Mouse (Mus musculus) heart, adult 2 months (tissue): ENCODE results near the gene Hsh2d. TPM values are rescaled to one million over a fixed set of nuclear protein-coding genes. Genes with fewer than 3 reads are reported as not detected.

Experiments used
- DNase-seq, 2 experiments: peaks; one replicate each; pipeline ENCODE4 v3.0.0; 2021
- H3K27ac ChIP-seq: fragments of 200-600 bp; 2 replicates; pipeline ENCODE4 v1.8.1; 2022
- H3K27me3 ChIP-seq: fragments of 200-500 bp; 2 replicates; pipeline ENCODE4 v1.6.1; 2012; ENCODE audit warnings: mild to moderate bottlenecking, low read length, inconsistent platforms, mixed read lengths; ENCODE audit not compliant: control insufficient read depth, insufficient read depth
- H3K36me3 ChIP-seq: fragments of 200-500 bp; 2 replicates; pipeline ENCODE4 v1.6.1; 2012; ENCODE audit warnings: low read length, inconsistent platforms; ENCODE audit not compliant: control insufficient read depth, insufficient read depth
- H3K4me1 ChIP-seq: fragments of 200-500 bp; 2 replicates; pipeline ENCODE4 v1.6.1; 2011; ENCODE audit warnings: low read length; ENCODE audit not compliant: control insufficient read depth, insufficient read depth
- H3K4me3 ChIP-seq: fragments of 200-600 bp; 2 replicates; pipeline ENCODE4 v1.8.1; 2022
- H3K79me2 ChIP-seq: fragments of 200-500 bp; replicated peaks from 2 replicates; pipeline ENCODE4 v1.6.1; 2012; ENCODE audit warnings: mild to moderate bottlenecking, inconsistent platforms, low read length, moderate library complexity, mixed read lengths; ENCODE audit not compliant: control insufficient read depth, insufficient read depth
- H3K9ac ChIP-seq: fragments of 200-500 bp; 2 replicates; pipeline ENCODE4 v1.6.1; 2012; ENCODE audit warnings: low read depth, mild to moderate bottlenecking, control low read depth, inconsistent platforms, low read length, mixed read lengths
- CTCF ChIP-seq: fragments of 200-600 bp; IDR thresholded peaks from 2 replicates; pipeline ENCODE4 v1.8.1; 2022; ENCODE audit warnings: antibody characterized with exemption, mild to moderate bottlenecking, moderate library complexity
- EP300 ChIP-seq: fragments of 200-500 bp; IDR thresholded peaks from 2 replicates; pipeline ENCODE4 v1.6.1; 2011; ENCODE audit warnings: low read depth, low read length, control low read depth; ENCODE audit not compliant: insufficient read depth
- POLR2A ChIP-seq: fragments of 200-500 bp; IDR thresholded peaks from 2 replicates; pipeline ENCODE4 v1.6.1; 2011; ENCODE audit warnings: mild to moderate bottlenecking, low read depth, low read length, control low read depth; ENCODE audit not compliant: insufficient read depth
- WGBS: fragments of 180-500 bp; shearing (Covaris S2); methylation state at CpG from one replicate; pipeline ENCODE4 v1.1.7; 2018; 5-methylcytosine and 5-hydroxymethylcytosine counted together
- intact Hi-C: fragments of 180-260 bp; cut with DNase I; formaldehyde crosslinking; loops from one replicate; pipeline ENCODE4 v1.15.1; 2025
- polyA plus RNA-seq: library from polyadenylated mRNA; depleted of rRNA; stranded (reverse); fragments of >200 nt; gene quantifications from 2 replicates; pipeline ENCODE4 v1.2.3, GENCODE M21; 2012
- total RNA-seq, 2 experiments: library from RNA; stranded (reverse); gene quantifications; 2 replicates each; pipeline ENCODE4 v1.2.3; 2021

Hsh2d gene
- total and polyA plus RNA-seq, 3 experiments = 0.55 TPM; not detected in 2

GRCm38 (mm10) chr8:72215871-72216270, 26.4 kb downstream of the Hsh2d start:
- intact Hi-C loops = no loop called here
- WGBS = 23% methylated on average over 1 of the region's 1 CpGs

DNA sequence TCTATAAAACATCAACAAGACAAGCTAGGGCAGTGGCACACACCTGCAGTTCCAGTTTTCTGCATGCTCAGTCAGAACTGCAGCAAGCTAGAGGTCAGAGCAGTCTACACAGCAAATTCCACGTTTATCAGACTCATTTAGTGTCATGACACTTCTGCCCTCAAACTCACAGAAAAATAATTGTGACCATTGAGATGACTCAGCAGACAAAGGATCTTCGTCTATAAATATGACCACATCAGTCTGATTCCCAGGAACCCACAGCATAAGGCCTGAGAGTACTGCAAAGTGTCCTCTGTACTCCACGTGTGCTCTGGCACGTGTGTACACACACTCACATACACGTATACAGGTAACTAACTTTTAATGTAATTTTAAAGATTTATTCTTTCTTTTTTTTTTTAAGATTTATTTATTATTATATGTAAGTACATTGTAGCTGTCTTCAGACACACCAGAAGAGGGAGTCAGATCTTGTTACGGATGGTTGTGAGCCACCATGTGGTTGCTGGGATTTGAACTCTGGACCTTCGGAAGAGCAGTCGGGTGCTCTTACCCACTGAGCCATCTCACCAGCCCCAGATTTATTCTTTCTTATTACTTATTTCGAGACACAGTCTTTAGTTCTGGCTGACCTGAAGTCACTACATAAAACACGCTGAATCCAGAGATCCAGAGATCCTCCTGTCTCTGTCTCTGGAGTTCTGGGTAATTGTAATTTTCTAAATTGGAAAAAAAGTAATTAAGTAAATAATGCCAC, 29.5 kb downstream of the Hsh2d start:
- intact Hi-C loops = loop anchor here (1.0 kb wide), 1 partner anchor 24 kb away; no protein-coding TSS in a partner anchor
- Histone ChIP-seq H3K36me3 (no peaks in the 10 kb centered on the region), H3K4me3 (peak overlapping the region; percentile 78), H3K27me3 (no peaks in the 10 kb centered on the region), H3K27ac (peak overlapping the region; percentile 90), H3K9ac (no peak overlapping the region), H3K4me1 (peaks cover 1% of the 10 kb centered on the region; the same call in 1 of the 2 replicates), H3K79me2 (peaks cover 2% of the 10 kb centered on the region; the same call in 1 of the 2 replicates)
- no peak for DNase-seq
- 73% methylated on average over 10 of the region's 10 CpGs for WGBS
- no peak for TF ChIP-seq EP300
- TF ChIP-seq POLR2A = no peak
- no peak for TF ChIP-seq CTCF

More at GRCm38 (mm10) chr8:72215871-72216270, 26.4 kb downstream of the Hsh2d start:
- TF ChIP-seq EP300 (no peak), CTCF (no peak), POLR2A (no peak)
- Histone ChIP-seq H3K27ac (no peak overlapping the region), H3K36me3 (no peaks in the 10 kb centered on the region), H3K9ac (no peak overlapping the region), H3K27me3 (no peaks in the 10 kb centered on the region), H3K79me2 (peaks cover 2% of the 10 kb centered on the region; the same call in 1 of the 2 replicates), H3K4me1 (peaks cover 1% of the 10 kb centered on the region; the same call in 1 of the 2 replicates), H3K4me3 (no peak overlapping the region)
- DNase-seq = no peak

DNA sequence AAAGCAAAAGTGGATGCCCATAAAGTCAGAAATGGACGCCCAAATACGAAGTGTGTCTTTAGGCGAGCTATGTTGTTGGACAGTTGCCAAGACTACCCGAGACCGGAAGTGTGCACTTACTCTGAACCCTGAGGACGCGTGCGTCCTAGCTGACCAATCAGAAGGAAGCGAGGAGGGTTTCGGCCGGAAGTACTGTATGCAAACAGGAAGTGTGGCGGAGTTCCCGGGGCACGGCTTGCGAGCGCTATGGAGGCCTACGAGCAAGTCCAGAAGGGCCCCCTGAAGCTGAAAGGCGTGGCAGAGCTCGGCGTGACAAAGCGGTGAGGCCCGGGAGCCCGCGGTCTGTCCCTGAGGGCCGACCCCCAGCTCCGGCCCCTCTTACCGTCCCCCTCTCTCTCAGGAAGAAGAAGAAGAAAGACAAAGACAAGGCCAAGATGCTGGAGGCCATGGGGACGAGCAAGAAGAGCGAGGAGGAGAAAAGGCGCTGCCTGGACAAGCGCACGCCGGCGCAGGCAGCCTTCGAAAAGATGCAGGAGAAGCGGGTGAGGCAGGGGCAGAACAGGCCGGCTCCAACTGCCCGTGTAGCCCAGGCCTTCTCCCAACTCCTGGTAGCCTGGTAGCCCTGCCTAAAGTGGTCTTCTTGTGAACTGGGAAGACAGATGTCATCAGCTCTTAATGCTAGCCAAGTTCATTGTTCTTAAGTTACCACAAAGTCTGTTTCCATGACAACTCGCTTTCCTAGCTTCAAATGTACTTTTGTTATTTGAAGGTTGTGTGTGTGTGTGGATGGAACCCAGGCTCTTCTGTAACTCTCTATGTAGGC, 30.3 kb downstream of the Hsh2d start, which contains the start of gene Fam32a:
Gene Fam32a (plus strand): TSS at position 190 of the 823 bp plus-strand sequence.
- Histone ChIP-seq H3K36me3 (no peaks in the 10 kb centered on the region), H3K4me3 (peak within 1 kb of the TSS; percentile 78), H3K79me2 (peaks cover 2% of the 10 kb centered on the region; the same call in 1 of the 2 replicates), H3K4me1 (peaks cover 1% of the 10 kb centered on the region; the same call in 1 of the 2 replicates), H3K27me3 (no peaks in the 10 kb centered on the region), H3K27ac (peak within 1 kb of the TSS; percentile 90), H3K9ac (peak within 1 kb of the TSS; percentile 82)
- peak; percentile 84 to 91 for DNase-seq
- TF ChIP-seq POLR2A (peak; percentile 78), EP300 (peak; percentile 86), CTCF (no peak)
- WGBS = 6% methylated on average over 39 of the region's 39 CpGs
- intact Hi-C loops = loop anchor here (1.0 kb wide), 1 partner anchor 24 kb away; no protein-coding TSS in a partner anchor

DNA sequence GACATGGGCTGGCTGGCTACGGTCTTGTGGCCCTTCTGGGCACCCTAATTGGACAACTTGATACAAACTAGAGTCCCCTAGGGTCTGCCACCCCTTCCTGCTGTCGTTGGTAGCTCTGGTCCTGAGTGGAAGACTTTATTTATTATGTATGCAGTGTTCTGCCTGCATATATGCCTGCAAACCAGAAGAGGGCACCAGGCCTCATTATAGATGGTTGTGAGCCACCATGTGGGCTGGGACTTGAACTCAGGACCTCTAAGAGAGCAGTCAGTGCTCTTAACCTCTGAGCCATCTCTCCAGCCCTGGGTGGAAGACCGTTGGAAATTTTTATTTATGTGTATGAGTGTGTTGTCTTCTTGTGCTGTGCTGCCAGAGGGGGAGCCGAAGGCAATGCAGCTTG, 31.3 kb downstream of the Hsh2d start:
- Histone ChIP-seq H3K4me3 (no peak overlapping the region; the same call in 1 of the 2 replicates), H3K36me3 (no peaks in the 10 kb centered on the region), H3K27ac (no peak overlapping the region), H3K4me1 (peaks cover 1% of the 10 kb centered on the region; the same call in 1 of the 2 replicates), H3K27me3 (no peaks in the 10 kb centered on the region), H3K9ac (no peak overlapping the region), H3K79me2 (peaks cover 2% of the 10 kb centered on the region; the same call in 1 of the 2 replicates)
- intact Hi-C loops = no loop called here
- no peak for DNase-seq
- TF ChIP-seq EP300 (no peak), CTCF (peak; percentile 50), POLR2A (no peak)
- 77% methylated on average over 4 of the region's 4 CpGs for WGBS

DNA sequence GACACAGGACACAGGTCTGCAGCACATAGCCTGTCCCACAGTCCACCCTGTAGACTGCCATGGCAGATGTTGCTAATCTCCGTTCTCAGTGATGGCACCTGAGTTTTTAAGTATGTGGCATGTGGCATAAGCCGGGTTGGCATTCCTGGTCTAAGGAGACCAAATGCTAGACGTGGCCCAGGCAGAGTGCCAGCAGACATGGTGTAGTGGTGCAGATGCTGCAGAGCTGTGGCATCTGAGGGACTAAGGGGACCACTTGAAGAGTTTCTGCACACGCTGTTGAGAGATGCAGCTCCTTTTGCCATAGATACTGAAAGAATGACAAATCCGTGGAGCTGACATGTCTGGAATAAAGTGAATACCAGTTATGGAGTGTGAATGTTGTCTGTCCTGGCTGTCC, 33.2 kb downstream of the Hsh2d start:
- H3K4me3 ChIP-seq = no peak overlapping the region
- no peak for DNase-seq
- H3K79me2 ChIP-seq = peaks cover 2% of the 10 kb centered on the region; the same call in 1 of the 2 replicates
- no peaks in the 10 kb centered on the region for H3K27me3 ChIP-seq
- no peak overlapping the region for H3K27ac ChIP-seq
- intact Hi-C loops = no loop called here
- no peak overlapping the region for H3K9ac ChIP-seq
- peaks cover 1% of the 10 kb centered on the region; the same call in 1 of the 2 replicates for H3K4me1 ChIP-seq
- no peaks in the 10 kb centered on the region for H3K36me3 ChIP-seq
- WGBS = 78% methylated on average over 5 of the region's 5 CpGs
- no peak for TF ChIP-seq EP300
- TF ChIP-seq CTCF = no peak
- TF ChIP-seq POLR2A = no peak
